Mouse (Mus musculus) kidney, embryonic 15.5 days (tissue): ENCODE measurements around the gene Lpcat1. TPM values are rescaled to one million over a fixed set of nuclear protein-coding genes. Genes with fewer than 3 reads are reported as not detected.

Experiments
- ATAC-seq: fragments of 200-750 bp; cut with Nextera tagmentation; replicated peaks from 2 replicates; pipeline ENCODE4 v1.8.0; 2017; ENCODE audit warnings: moderate TSS enrichment; ENCODE audit not compliant: low FRiP score
- H3K27ac ChIP-seq: fragments of 300-500 bp; sonication (generic); 2 replicates; pipeline ENCODE4 v1.5.1; 2015; ENCODE audit warnings: mild to moderate bottlenecking, inconsistent platforms
- H3K27me3 ChIP-seq: fragments of 300-500 bp; sonication (generic); 2 replicates; pipeline ENCODE4 v1.6.1; 2015; ENCODE audit warnings: inconsistent platforms
- H3K36me3 ChIP-seq: fragments of 300-500 bp; sonication (generic); 2 replicates; pipeline ENCODE4 v1.6.1; 2015; ENCODE audit warnings: inconsistent platforms
- H3K4me1 ChIP-seq: fragments of 300-500 bp; sonication (generic); 2 replicates; pipeline ENCODE4 v1.6.1; 2015; ENCODE audit warnings: inconsistent platforms
- H3K4me2 ChIP-seq: fragments of 300-500 bp; sonication (generic); 2 replicates; pipeline ENCODE4 v1.6.1; 2015; ENCODE audit warnings: moderate library complexity, mild to moderate bottlenecking, inconsistent platforms
- H3K4me3 ChIP-seq: fragments of 300-500 bp; sonication (generic); replicated peaks from 2 replicates; pipeline ENCODE4 v1.5.1; 2015; ENCODE audit warnings: mild to moderate bottlenecking, inconsistent platforms
- H3K9ac ChIP-seq: fragments of 300-500 bp; sonication (generic); 2 replicates; pipeline ENCODE4 v1.6.1; 2015; ENCODE audit warnings: mild to moderate bottlenecking, inconsistent platforms
- H3K9me3 ChIP-seq: fragments of 300-500 bp; sonication (generic); replicated peaks from 2 replicates; pipeline ENCODE4 v1.6.1; 2016; ENCODE audit warnings: inconsistent platforms
- WGBS: fragments of 180-500 bp; shearing (Covaris S2); methylation state at CpG from one replicate; pipeline ENCODE4 v1.1.7; 2015; ENCODE audit warnings: mixed read lengths; 5-methylcytosine and 5-hydroxymethylcytosine counted together
- polyA plus RNA-seq: library from polyadenylated mRNA; unstranded; fragments of >200 nt; fragmentation: Nextera tagmentation; extraction: Ambion mirVana; gene quantifications from 2 replicates; pipeline ENCODE4 v1.2.1, GENCODE M21; 2015

Gene Lpcat1
- polyA plus RNA-seq, 1 experiment from 2014 or later: 36.4 TPM

- ATAC-seq: peak; percentile 16; the same call in 1 of the 2 replicates
- H3K9me3 ChIP-seq: no peaks in the 10 kb centered on the region
- H3K4me1 ChIP-seq: no peaks in the 10 kb centered on the region
- peaks cover 85% of the 10 kb centered on the region for H3K36me3 ChIP-seq
- no peak overlapping the region for H3K9ac ChIP-seq
- WGBS: 57% methylated on average over 13 of the region's 13 CpGs
- no peak overlapping the region for H3K4me2 ChIP-seq
- H3K27me3 ChIP-seq: no peaks in the 10 kb centered on the region
- no peak overlapping the region for H3K4me3 ChIP-seq
- H3K27ac ChIP-seq: no peak overlapping the region
Measured at GRCm38 (mm10) chr13:73512776-73513673, 46.0 kb downstream of the Lpcat1 start.

- Histone ChIP-seq H3K4me3 (no peak overlapping the region), H3K27ac (no peak overlapping the region), H3K9ac (no peak overlapping the region), H3K4me2 (no peak overlapping the region), H3K36me3 (peaks cover 46% of the 10 kb centered on the region), H3K27me3 (no peaks in the 10 kb centered on the region), H3K4me1 (no peaks in the 10 kb centered on the region), H3K9me3 (no peaks in the 10 kb centered on the region)
- WGBS: 73% methylated on average over 4 of the region's 4 CpGs
- ATAC-seq: 0 out of 2 replicates have a peak, but pooled peaks have one; percentile 29
Measured at GRCm38 (mm10) chr13:73516886-73517285, 49.9 kb downstream of the Lpcat1 start.

- no peak for ATAC-seq
Measured at GRCm38 (mm10) chr13:73533716-73534115, 66.7 kb downstream of the Lpcat1 start.

GRCm38 (mm10) chr13:73535287-73535686 lies 68.3 kb downstream of the Lpcat1 start:
- H3K36me3 ChIP-seq: no peaks in the 10 kb centered on the region
- ATAC-seq: no peak
- H3K4me3 ChIP-seq: no peak overlapping the region
- H3K27me3 ChIP-seq: peaks cover 75% of the 10 kb centered on the region
- no peak overlapping the region for H3K27ac ChIP-seq
- WGBS: 65% methylated on average over 3 of the region's 3 CpGs
- peaks cover 16% of the 10 kb centered on the region; the same call in 1 of the 2 replicates for H3K4me1 ChIP-seq
- H3K4me2 ChIP-seq: 0 out of 2 replicates have a peak overlapping the region, but pooled peaks have one; percentile 85
- H3K9ac ChIP-seq: no peak overlapping the region
- H3K9me3 ChIP-seq: no peaks in the 10 kb centered on the region

More at GRCm38 (mm10) chr13:73533716-73534115, 66.7 kb downstream of the Lpcat1 start:
- H3K36me3 ChIP-seq: no peaks in the 10 kb centered on the region
- WGBS: 89% methylated on average over 3 of the region's 3 CpGs
- peaks cover 16% of the 10 kb centered on the region; the same call in 1 of the 2 replicates for H3K4me1 ChIP-seq
- no peak overlapping the region for H3K4me2 ChIP-seq
- no peak overlapping the region for H3K9ac ChIP-seq
- H3K27me3 ChIP-seq: peaks cover 68% of the 10 kb centered on the region
- no peak overlapping the region for H3K4me3 ChIP-seq
- H3K9me3 ChIP-seq: no peaks in the 10 kb centered on the region
- no peak overlapping the region for H3K27ac ChIP-seq

- WGBS: under 1% methylated on average over 26 of the region's 26 CpGs
- no peaks in the 10 kb centered on the region for H3K9me3 ChIP-seq
- H3K9ac ChIP-seq: peak within 1 kb of the TSS; percentile 11; the same call in 1 of the 2 replicates
- H3K27ac ChIP-seq: no peak within 1 kb of the TSS
- H3K4me2 ChIP-seq: peak within 1 kb of the TSS; percentile 85
- peak; percentile 89 for ATAC-seq
- H3K4me3 ChIP-seq: peak within 1 kb of the TSS; percentile 47
- no peaks in the 10 kb centered on the region for H3K36me3 ChIP-seq
- peaks cover 16% of the 10 kb centered on the region; the same call in 1 of the 2 replicates for H3K4me1 ChIP-seq
- peaks cover 79% of the 10 kb centered on the region for H3K27me3 ChIP-seq
Measured at GRCm38 (mm10) chr13:73536403-73536821, 69.4 kb downstream of the Lpcat1 start, which contains the start of gene Slc6a3. TSS of gene Slc6a3 (plus strand) at chr13:73536747.

- peak overlapping the region; percentile 11; the same call in 1 of the 2 replicates for H3K9ac ChIP-seq
Measured at GRCm38 (mm10) chr13:73536824-73537223, 69.8 kb downstream of the Lpcat1 start.

GRCm38 (mm10) chr13:73564201-73564600 lies 97.2 kb downstream of the Lpcat1 start:
- H3K9me3 ChIP-seq: no peaks in the 10 kb centered on the region
- H3K4me2 ChIP-seq: no peak overlapping the region
- 0 out of 2 replicates have a peak, but pooled peaks cover 8% of the 10 kb centered on the region for H3K27me3 ChIP-seq
- no peak overlapping the region for H3K9ac ChIP-seq
- no peaks in the 10 kb centered on the region for H3K4me1 ChIP-seq
- H3K27ac ChIP-seq: no peak overlapping the region
- 89% methylated on average over 5 of the region's 5 CpGs for whole genome bisulfite sequencing
- no peaks in the 10 kb centered on the region for H3K36me3 ChIP-seq
- H3K4me3 ChIP-seq: no peak overlapping the region
- ATAC-seq: no peak

More at GRCm38 (mm10) chr13:73536824-73537223, 69.8 kb downstream of the Lpcat1 start:
- WGBS: 20% methylated on average over 13 of the region's 13 CpGs
- Histone ChIP-seq H3K36me3 (no peaks in the 10 kb centered on the region), H3K27ac (no peak overlapping the region), H3K4me2 (peak overlapping the region; percentile 85), H3K4me3 (peak overlapping the region; percentile 47), H3K9me3 (no peaks in the 10 kb centered on the region), H3K4me1 (peaks cover 16% of the 10 kb centered on the region; the same call in 1 of the 2 replicates), H3K27me3 (peaks cover 77% of the 10 kb centered on the region)
- peak; percentile 36; the same call in 1 of the 2 replicates for ATAC-seq

Other genes starting within 250 kb of the Lpcat1 start
- 0.45 and 0.55 TPM in 2 replicates for gene Irx4, start 206.7 kb upstream of the Lpcat1 start, polyA plus RNA-seq
- 110 and 117 TPM in 2 replicates for gene Mrpl36, start 138.7 kb upstream of the Lpcat1 start, polyA plus RNA-seq
- gene Ndufs6, start 138.7 kb upstream of the Lpcat1 start, polyA plus RNA-seq: 382 and 385 TPM in 2 replicates
- gene Slc6a3, start 69.5 kb downstream of the Lpcat1 start, polyA plus RNA-seq: 0.10 TPM in 1 of 2 replicates, not detected in the other
- 123 and 133 TPM in 2 replicates for gene Clptm1l, start 136.8 kb downstream of the Lpcat1 start, polyA plus RNA-seq
- gene Tert, start 159.7 kb downstream of the Lpcat1 start, polyA plus RNA-seq: 6.5 and 7.3 TPM in 2 replicates
- gene Slc6a18, start 210.8 kb downstream of the Lpcat1 start, polyA plus RNA-seq: 19.0 and 19.2 TPM in 2 replicates
- 0.78 and 1.6 TPM in 2 replicates for gene Slc6a19, start 237.7 kb downstream of the Lpcat1 start, polyA plus RNA-seq